Mouse (Mus musculus) embryonic facial prominence, embryonic 11.5 days (tissue): Measurements from ENCODE around the gene Ifitm7. TPM values are rescaled to one million over a fixed set of nuclear protein-coding genes. Genes with fewer than 3 reads are reported as not detected.
"Not testable (repeated sequence)": the region's sequence is repeated elsewhere in the genome, so short reads cannot be mapped to it uniquely, and the experiment has no call there.

Experiments used
- ATAC-seq: fragments of 200-750 bp; cut with Nextera tagmentation; replicated peaks from 2 replicates; pipeline ENCODE4 v1.8.0; 2017; ENCODE audit warnings: low read depth; ENCODE audit not compliant: insufficient number of reproducible peaks, low FRiP score, low TSS enrichment
- DNase-seq: peaks from one replicate; pipeline ENCODE4 v3.0.0-alpha.2; 2015; ENCODE audit warnings: low spot score
- H3K27ac ChIP-seq: fragments of 300-500 bp; sonication (generic); replicated peaks from 2 replicates; pipeline ENCODE4 v1.5.1; 2014; ENCODE audit warnings: mild to moderate bottlenecking, low read depth, low read length, control low read depth
- H3K27me3 ChIP-seq: fragments of 300-500 bp; sonication (generic); 2 replicates; pipeline ENCODE4 v1.6.1; 2014; ENCODE audit warnings: mild to moderate bottlenecking, low read length, moderate library complexity, mixed read lengths; ENCODE audit not compliant: control insufficient read depth, insufficient read depth
- H3K36me3 ChIP-seq: fragments of 300-500 bp; sonication (generic); replicated peaks from 2 replicates; pipeline ENCODE4 v1.6.1; 2014; ENCODE audit warnings: low read depth, mild to moderate bottlenecking, low read length, moderate library complexity, mixed read lengths; ENCODE audit not compliant: control insufficient read depth, insufficient read depth
- H3K4me1 ChIP-seq: fragments of 300-500 bp; sonication (generic); 2 replicates; pipeline ENCODE4 v1.6.1; 2014; ENCODE audit warnings: low read length, mixed read lengths; ENCODE audit not compliant: control insufficient read depth, insufficient read depth
- H3K4me2 ChIP-seq: fragments of 300-500 bp; sonication (generic); 2 replicates; pipeline ENCODE4 v1.6.1; 2014; ENCODE audit warnings: low read depth, mild to moderate bottlenecking, control low read depth, low read length, moderate library complexity
- H3K4me3 ChIP-seq: fragments of 300-500 bp; sonication (generic); 2 replicates; pipeline ENCODE4 v1.5.1; 2014; ENCODE audit warnings: low read depth, low read length, control low read depth
- H3K9ac ChIP-seq: fragments of 300-500 bp; sonication (generic); replicated peaks from 2 replicates; pipeline ENCODE4 v1.6.1; 2014; ENCODE audit warnings: mild to moderate bottlenecking, control low read depth, low read length
- H3K9me3 ChIP-seq: fragments of 300-500 bp; sonication (generic); replicated peaks from 2 replicates; pipeline ENCODE4 v1.6.1; 2016; ENCODE audit warnings: mild to moderate bottlenecking, low read length, inconsistent platforms, mixed read lengths; ENCODE audit not compliant: control insufficient read depth
- WGBS: fragments of 180-500 bp; shearing (Covaris S2); extraction: QIAGEN DNeasy Blood & Tissue Kit; methylation state at CpG from one replicate; pipeline ENCODE4 v1.1.7; 2014; 5-methylcytosine and 5-hydroxymethylcytosine counted together
- polyA plus RNA-seq: library from polyadenylated mRNA; unstranded; fragments of >200 nt; fragmentation: Nextera tagmentation; extraction: Ambion mirVana; gene quantifications from 2 replicates; pipeline ENCODE4 v1.2.1, GENCODE M21; 2014

The Ifitm7 gene
- polyA plus RNA-seq, 1 experiment from 2014 or later = 0.11 TPM

DNA sequence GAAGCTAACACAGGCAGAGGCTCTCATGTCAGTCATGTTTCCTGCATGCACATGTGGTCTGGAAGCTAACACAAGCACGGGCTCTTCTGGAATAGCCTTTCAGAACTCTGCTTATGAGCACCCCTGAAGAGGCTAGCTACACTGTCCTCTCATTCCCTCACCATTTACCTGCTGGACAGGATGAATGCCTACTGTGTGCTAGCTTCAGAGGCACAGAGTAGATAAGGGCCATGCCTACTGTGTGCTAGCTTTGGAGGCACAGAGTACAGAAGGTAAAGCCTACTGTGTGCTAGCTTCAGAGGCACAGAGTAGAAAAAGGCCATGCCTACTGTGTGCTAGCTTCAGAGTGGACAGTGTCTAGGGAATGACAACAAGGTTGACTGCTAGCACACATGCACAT is 7.8 kb upstream of the Ifitm7 start:
- H3K27ac ChIP-seq = no peak overlapping the region
- H3K9me3 ChIP-seq = no peaks in the 10 kb centered on the region
- ATAC-seq = no peak
- no peaks in the 10 kb centered on the region for H3K4me1 ChIP-seq
- H3K36me3 ChIP-seq = no peaks in the 10 kb centered on the region
- no peak overlapping the region for H3K9ac ChIP-seq
- DNase-seq = no peak
- 89% methylated on average over 1 of the region's 1 CpGs for WGBS
- H3K27me3 ChIP-seq = no peaks in the 10 kb centered on the region
- H3K4me2 ChIP-seq = no peak overlapping the region
- H3K4me3 ChIP-seq = no peak overlapping the region

DNA sequence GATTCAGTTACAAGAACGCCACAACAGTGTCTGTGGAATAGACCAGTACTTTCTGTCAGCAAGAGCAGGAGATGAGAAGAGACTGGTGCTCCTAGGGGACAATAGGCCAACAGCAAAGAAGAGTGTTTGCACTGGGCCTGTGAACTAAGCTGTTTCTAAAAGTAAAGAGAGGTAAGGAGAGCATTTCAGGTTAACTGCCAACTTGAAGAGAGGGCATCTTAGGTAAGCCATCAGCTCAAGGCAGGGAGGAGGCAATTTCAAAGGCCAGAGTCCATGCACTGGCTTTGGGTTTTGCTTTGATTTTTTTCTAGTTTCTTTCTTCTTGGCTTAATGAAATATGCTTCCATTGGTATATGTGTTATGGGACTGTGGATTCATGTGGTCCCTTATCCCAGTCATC is 7.4 kb upstream of the Ifitm7 start:
- Histone ChIP-seq H3K27me3 (no peaks in the 10 kb centered on the region), H3K4me3 (no peak overlapping the region), H3K27ac (no peak overlapping the region), H3K9ac (no peak overlapping the region), H3K9me3 (no peaks in the 10 kb centered on the region), H3K4me1 (no peaks in the 10 kb centered on the region), H3K4me2 (no peak overlapping the region), H3K36me3 (no peaks in the 10 kb centered on the region)
- DNase-seq (no peak), ATAC-seq (no peak)
- 79% methylated on average over 1 of the region's 1 CpGs for WGBS

DNA sequence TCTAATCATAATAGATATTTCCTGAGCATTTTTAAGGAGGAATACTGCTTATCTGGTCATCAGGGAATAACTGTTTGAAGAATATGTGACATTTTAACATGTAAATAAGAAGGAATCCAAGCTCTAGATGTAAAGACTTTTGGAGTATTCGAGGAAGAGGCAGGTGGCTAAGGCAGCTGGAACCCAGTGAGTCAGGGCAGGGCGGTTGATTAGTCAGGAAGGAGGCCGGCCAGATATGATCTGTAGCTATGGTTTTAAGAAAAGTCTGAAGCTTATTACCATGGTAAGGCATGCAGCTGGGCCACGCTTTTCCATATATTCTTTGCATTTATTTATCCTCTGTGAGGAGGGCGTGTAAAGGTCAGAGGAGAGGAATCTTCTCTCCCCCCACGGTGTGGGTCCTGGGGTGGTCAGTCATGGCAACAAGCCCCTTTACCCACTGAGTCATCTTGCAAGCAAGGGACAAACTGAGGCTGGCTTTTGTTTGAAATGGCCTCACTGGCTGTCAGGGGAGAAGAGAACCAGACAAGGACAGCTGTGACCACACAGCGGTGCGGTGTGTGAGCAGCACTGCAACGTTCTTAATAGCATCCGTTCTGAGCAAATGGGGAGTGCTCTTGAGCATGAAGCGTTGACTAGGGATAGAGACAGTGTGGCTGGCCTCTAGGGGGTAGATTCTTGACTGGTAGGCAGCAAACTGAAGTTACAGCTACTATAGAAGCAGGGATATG is 6.0 kb upstream of the Ifitm7 start:
- H3K9me3 ChIP-seq = no peaks in the 10 kb centered on the region
- H3K27me3 ChIP-seq = no peaks in the 10 kb centered on the region
- no peak for DNase-seq
- no peaks in the 10 kb centered on the region; the same call in 1 of the 2 replicates for H3K36me3 ChIP-seq
- H3K9ac ChIP-seq = no peak overlapping the region
- 82% methylated on average over 11 of the region's 11 CpGs for WGBS
- H3K4me1 ChIP-seq = no peaks in the 10 kb centered on the region
- H3K4me3 ChIP-seq = no peak overlapping the region
- no peak overlapping the region for H3K27ac ChIP-seq
- no peak for ATAC-seq
- no peak overlapping the region for H3K4me2 ChIP-seq

DNA sequence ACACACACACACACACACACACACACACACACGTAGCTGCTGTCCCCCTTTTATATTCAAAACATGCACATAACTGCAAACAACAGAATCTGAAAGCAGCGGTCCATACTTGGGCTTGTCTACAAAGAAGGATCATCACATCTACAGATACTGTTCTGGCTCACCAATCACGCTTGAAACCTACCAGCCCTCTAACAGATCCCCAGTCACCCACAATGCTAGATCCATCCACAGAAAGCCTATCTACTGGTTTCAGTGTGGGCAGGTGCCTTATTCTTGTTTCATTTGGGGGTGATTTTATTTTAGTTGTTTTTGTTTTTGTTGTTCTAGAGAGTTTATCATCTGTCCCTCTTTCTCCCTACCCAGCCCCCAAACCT is 503 bp downstream of the Ifitm7 start:
- no peak for DNase-seq
- Histone ChIP-seq H3K36me3 (no peaks in the 10 kb centered on the region; the same call in 1 of the 2 replicates), H3K27ac (no peak overlapping the region), H3K9me3 (no peaks in the 10 kb centered on the region), H3K4me2 (peak overlapping the region; percentile 83), H3K9ac (peak overlapping the region; percentile 76), H3K27me3 (no peaks in the 10 kb centered on the region), H3K4me1 (no peaks in the 10 kb centered on the region), H3K4me3 (peak overlapping the region; percentile 51)
- 42% methylated on average over 3 of the region's 3 CpGs for WGBS
- ATAC-seq = peak; percentile 44; the same call in 1 of the 2 replicates

DNA sequence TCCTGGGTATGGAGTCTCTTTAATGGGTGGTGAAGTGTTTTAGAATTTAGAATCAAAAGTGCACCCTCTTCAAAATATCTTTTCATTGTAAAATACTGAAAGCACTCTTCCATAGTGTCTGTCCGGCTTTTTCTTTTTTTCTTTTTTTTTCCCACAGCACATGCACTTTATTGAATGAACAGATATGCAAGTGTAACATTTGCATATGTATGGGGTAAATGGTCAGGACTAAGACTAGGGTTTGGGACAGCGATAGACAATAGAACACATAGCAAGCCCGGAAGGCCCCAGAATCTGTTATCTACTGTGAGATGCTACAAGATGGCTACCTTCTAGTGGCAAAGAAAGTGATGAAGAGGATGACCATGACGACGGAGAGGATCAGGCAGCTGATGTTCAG is 3.5 kb downstream of the Ifitm7 start:
- no peaks in the 10 kb centered on the region for H3K36me3 ChIP-seq
- no peak overlapping the region for H3K9ac ChIP-seq
- H3K4me3 ChIP-seq = no peak overlapping the region
- H3K27me3 ChIP-seq = no peaks in the 10 kb centered on the region
- H3K9me3 ChIP-seq = no peaks in the 10 kb centered on the region
- ATAC-seq = no peak
- DNase-seq = no peak
- WGBS = 92% methylated on average over 5 of the region's 5 CpGs
- H3K27ac ChIP-seq = no peak overlapping the region
- no peaks in the 10 kb centered on the region for H3K4me1 ChIP-seq
- H3K4me2 ChIP-seq = no peak overlapping the region

DNA sequence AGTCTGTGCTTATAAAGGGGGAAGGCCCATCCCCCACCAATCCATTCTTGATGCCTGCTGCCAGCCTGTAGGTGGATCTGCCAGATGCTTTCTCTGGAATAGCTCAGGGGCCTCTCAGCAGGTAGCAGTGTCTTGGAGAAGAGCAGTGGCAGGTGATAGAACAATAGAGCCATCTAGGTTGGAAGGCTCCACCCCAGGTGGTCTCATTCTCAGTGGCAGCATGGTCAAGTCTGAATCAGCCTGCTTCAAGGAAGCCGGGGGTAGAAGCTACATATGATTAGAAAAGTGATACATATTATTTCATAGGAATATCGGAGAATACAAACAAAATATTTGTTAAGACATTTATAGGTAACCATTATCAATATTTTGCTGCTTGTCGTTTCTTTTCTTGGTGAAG is 5.0 kb downstream of the Ifitm7 start:
- not testable (repeated sequence) for H3K4me1 ChIP-seq, H3K4me2 ChIP-seq, H3K27ac ChIP-seq, DNase-seq, H3K9me3 ChIP-seq, ATAC-seq, H3K27me3 ChIP-seq, H3K9ac ChIP-seq, H3K4me3 ChIP-seq, H3K36me3 ChIP-seq
- 73% methylated on average over 3 of the region's 3 CpGs for WGBS

DNA sequence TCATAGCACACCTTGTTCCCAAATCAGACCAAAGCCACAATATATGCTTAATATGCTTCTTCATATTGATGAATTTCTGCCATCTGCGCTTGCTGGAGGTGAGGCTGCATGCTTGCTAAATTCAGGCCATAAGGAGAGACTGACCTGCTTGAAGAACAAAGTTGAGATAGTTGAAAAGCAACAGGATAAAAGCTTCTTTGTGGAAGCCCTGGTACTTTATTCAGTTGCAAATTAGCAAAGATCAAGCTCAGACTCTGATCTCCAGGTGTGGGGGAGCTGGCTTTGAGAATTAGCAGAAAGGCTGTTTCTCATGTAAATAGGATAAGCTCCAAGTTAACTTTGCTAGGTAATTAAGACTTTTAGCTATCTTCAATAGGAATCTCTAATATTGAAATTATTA is 9.7 kb downstream of the Ifitm7 start:
- not testable (repeated sequence) for H3K9me3 ChIP-seq, H3K27ac ChIP-seq, H3K36me3 ChIP-seq, ATAC-seq, H3K4me1 ChIP-seq, H3K4me3 ChIP-seq, H3K4me2 ChIP-seq, DNase-seq, H3K9ac ChIP-seq, H3K27me3 ChIP-seq
- WGBS = 54% methylated on average over 1 of the region's 1 CpGs

DNA sequence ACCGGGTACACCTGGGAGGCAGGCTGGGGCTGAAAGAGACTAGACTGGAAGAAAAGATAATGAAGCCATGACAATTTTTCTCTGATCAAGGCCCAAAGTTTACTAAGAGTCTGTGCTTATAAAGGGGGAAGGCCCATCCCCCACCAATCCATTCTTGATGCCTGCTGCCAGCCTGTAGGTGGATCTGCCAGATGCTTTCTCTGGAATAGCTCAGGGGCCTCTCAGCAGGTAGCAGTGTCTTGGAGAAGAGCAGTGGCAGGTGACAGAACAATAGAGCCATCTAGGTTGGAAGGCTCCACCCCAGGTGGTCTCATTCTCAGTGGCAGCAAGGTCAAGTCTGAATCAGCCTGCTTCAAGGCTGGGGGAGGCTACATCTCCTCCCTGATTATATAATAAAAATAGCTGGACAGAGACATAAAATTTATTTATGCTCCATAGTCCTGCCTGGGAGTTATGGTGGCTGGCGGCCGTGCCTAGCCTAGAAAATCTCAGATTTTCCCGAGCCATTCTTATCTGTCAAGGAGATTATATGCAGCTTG is 10.3 kb downstream of the Ifitm7 start:
- H3K27ac ChIP-seq, H3K4me2 ChIP-seq, ATAC-seq, H3K27me3 ChIP-seq, H3K36me3 ChIP-seq, H3K9ac ChIP-seq, H3K4me1 ChIP-seq, H3K4me3 ChIP-seq, DNase-seq, H3K9me3 ChIP-seq: not testable (repeated sequence)
- WGBS = 80% methylated on average over 4 of the region's 4 CpGs
